ENCODE assay signal across 11 mouse cellular contexts in genomic region chr16:95834556-95835288, GRCm38 (mm10).
DNase-seq lines count a peak whose midpoint lies in the region; ATAC-seq and TF ChIP-seq lines count a peak whose summit lies in the region.
"Had no signal": no experiment of that assay in that cellular context is flagged by ENCODE, and none has a peak within 500 bp of the region (broad histone marks: within the 10 kb centered on the region; RNA-seq: fewer than 3 reads in every experiment).

No protein-coding gene starts in this region.

- H3K9me3 ChIP-seq in lung, embryonic 14.5 days (ENCODE audit: low read depth, low read length), result no peaks in the 10 kb centered on the region
- H3K9me3 ChIP-seq: neural tube, embryonic 12.5 days had no signal

- 40% methylated on average over 11 of the region's 11 CpGs for WGBS in lung, embryonic 14.5 days
- 91% methylated on average over 11 of the region's 11 CpGs for WGBS in macrophage (ENCODE audit: missing documents)

- no peak overlapping the region for H3K4me2 ChIP-seq in lung, embryonic 14.5 days
- H3K4me2 ChIP-seq: neural tube, embryonic 12.5 days had no signal

- H3K4me1 ChIP-seq in lung, embryonic 14.5 days (ENCODE audit: insufficient read depth), result peaks cover 43% of the 10 kb centered on the region
- peaks cover 13% of the 10 kb centered on the region; the same call in 1 of the 2 replicates for H3K4me1 ChIP-seq in embryonic fibroblast, embryonic 13.5 days (ENCODE audit: control insufficient read depth, insufficient read depth, low read length)

- intact Hi-C loops in gastrocnemius, adult 2 months (cut with DNase I), result no loop called here

- ATAC-seq in lung, embryonic 14.5 days (ENCODE audit: insufficient read depth), result no peak

- H3K36me3 ChIP-seq in lung, embryonic 14.5 days (ENCODE audit: insufficient read depth), result no peaks in the 10 kb centered on the region
- H3K36me3 ChIP-seq in macrophage (ENCODE audit: inconsistent target), result no peaks in the 10 kb centered on the region
- H3K36me3 ChIP-seq: neural tube, embryonic 12.5 days had no signal

- TF ChIP-seq POLR2A in embryonic fibroblast, embryonic 13.5 days (IDR thresholded peaks at IDR 0.05; ENCODE audit: low read depth, low read length), result no peak

- no peaks in the 10 kb centered on the region for H3K79me2 ChIP-seq in macrophage (ENCODE audit: inconsistent target)

- peak; percentile 55 for DNase-seq in gastrocnemius, adult 2 months
- DNase-seq in gastrocnemius, adult 8-10 months (ENCODE audit: low spot score in 2 of 2), result no peak
- peak; percentile 57 for DNase-seq in lung, embryonic 14.5 days
- DNase-seq in lung, adult 18-20 months, result no peak
- DNase-seq in adrenal gland, adult 2 months, result no peak
- DNase-seq in left cerebral cortex, adult 11 months (ENCODE audit: low spot score), result no peak
- DNase-seq: kidney, postnatal 10 days; left cerebral cortex, postnatal 4 days had no signal

- H3K27me3 ChIP-seq in lung, embryonic 14.5 days (ENCODE audit: insufficient read depth, low read length), result no peaks in the 10 kb centered on the region
- H3K27me3 ChIP-seq: neural tube, embryonic 12.5 days had no signal

- peak overlapping the region; percentile 2; the same call in 1 of the 2 replicates for H3K27ac ChIP-seq in gastrocnemius, adult 2 months
- H3K27ac ChIP-seq in lung, embryonic 14.5 days (ENCODE audit: low read depth), result peak overlapping the region; percentile 72
- H3K27ac ChIP-seq in embryonic fibroblast, embryonic 13.5 days (ENCODE audit: insufficient read depth, low read length), result peak overlapping the region; percentile 94
- H3K27ac ChIP-seq in macrophage, result peak overlapping the region; percentile 89; the same call in 1 of the 2 replicates
- H3K27ac ChIP-seq: neural tube, embryonic 12.5 days had no signal

- no peak overlapping the region for H3K9ac ChIP-seq in lung, embryonic 14.5 days
- H3K9ac ChIP-seq: neural tube, embryonic 12.5 days had no signal

- no peak for TF ChIP-seq CTCF in gastrocnemius, adult 2 months (IDR thresholded peaks at IDR 0.05)
- TF ChIP-seq CTCF in lung, embryonic 14.5 days (IDR thresholded peaks at IDR 0.05; ENCODE audit: low read depth), result no peak
- no peak for TF ChIP-seq CTCF in embryonic fibroblast, embryonic 13.5 days (IDR thresholded peaks at IDR 0.05; ENCODE audit: borderline replicate concordance, insufficient read depth, low read length)

- no peak overlapping the region for H3K4me3 ChIP-seq in gastrocnemius, adult 2 months
- no peak overlapping the region for H3K4me3 ChIP-seq in lung, embryonic 14.5 days (ENCODE audit: low read depth, low read length)
- no peak overlapping the region for H3K4me3 ChIP-seq in embryonic fibroblast, embryonic 13.5 days (ENCODE audit: insufficient read depth, low read length)
- no peak overlapping the region for H3K4me3 ChIP-seq in macrophage (ENCODE audit: inconsistent target)
- H3K4me3 ChIP-seq: neural tube, embryonic 12.5 days had no signal

Comparison
In these comparisons a context has a peak if more than half of its experiments do, and no peak if none do; other contexts are left out.
1. DNase-seq: peak in gastrocnemius, adult 2 months (single experiment) and lung, embryonic 14.5 days (single experiment); none in gastrocnemius, adult 8-10 months (0 of 2), lung, adult 18-20 months (0 of 2), adrenal gland, adult 2 months (single experiment) and left cerebral cortex, adult 11 months (single experiment).
2. H3K27ac ChIP-seq: peak in every context shown above with its lines; median percentile 94 in embryonic fibroblast, embryonic 13.5 days; 89 in macrophage; 72 in lung, embryonic 14.5 days; 2 in gastrocnemius, adult 2 months.